Mouse (Mus musculus): ENCODE data around the gene Zfp57. TPM values are rescaled to one million over a fixed set of nuclear protein-coding genes. Genes with fewer than 3 reads are reported as not detected.

Zfp57 gene
- 14.6 and 21.4 TPM in 2 replicates for polyA plus RNA-seq (2015; fragmentation: Nextera tagmentation; extraction: Ambion mirVana)

DNA sequence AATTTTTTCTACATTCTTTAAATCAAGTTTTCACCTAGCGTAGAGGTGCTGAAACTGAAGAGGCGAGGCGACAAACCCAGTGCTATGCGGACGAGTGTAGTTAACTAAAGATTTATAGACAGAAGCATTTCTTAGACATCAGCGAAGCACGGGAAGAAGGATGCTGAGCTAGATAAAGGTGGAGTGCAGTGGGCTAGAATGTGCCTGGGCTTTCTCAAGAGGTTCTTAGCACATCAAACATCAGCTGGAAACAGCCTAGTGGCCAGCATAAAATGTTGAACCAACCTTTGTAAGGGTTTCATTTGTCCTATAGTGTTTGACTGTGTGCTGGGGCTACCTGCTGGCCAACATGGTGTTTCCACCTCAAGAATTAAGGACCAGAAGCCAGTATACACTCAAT is at the start of gene Zfp57:
Gene Zfp57 (plus strand): TSS at position 301 of the 400 bp plus-strand sequence.

DNA sequence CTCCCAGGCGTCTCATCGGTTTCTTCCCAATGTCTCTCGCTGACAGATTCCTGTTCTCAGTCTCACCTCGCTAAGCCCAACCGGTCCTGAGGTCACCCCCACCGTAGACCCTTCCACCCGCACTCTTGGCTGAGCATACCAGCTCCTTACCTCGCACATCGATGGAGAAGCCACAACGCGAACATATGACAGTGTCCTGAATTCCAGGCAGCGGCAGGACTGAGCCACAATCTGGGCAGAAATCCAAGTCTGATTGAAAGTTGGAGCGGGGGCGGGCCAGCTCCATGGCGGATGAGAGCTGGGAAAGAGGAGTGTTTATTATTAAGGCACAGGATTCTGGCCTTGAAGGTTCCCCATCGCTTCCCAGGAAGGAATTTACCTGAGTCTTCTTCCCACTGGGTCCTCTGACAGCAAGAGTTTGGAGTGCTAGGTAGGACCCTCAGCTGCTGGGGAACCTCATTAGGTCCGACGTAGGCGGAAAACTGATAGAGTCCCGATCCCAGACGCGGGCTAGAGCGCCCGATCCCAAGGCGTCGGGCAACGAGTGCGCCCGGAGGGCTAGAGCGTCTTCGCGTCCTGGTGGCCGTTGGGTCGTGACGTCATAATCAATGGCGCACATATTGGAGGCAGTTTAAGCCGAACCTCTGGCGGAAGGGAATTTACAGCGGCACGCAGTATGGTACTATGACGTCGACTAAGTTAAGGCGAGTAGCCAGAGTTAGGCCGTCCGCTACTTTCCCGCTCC is 42.8 kb upstream of the Zfp57 start, which contains the start of the genes Znrd1 and Znrd1as:
Gene Znrd1 (minus strand): TSS at position 561 of the 745 bp plus-strand sequence.
Gene Znrd1as (plus strand): TSS at position 594 of the 745 bp plus-strand sequence.

DNA sequence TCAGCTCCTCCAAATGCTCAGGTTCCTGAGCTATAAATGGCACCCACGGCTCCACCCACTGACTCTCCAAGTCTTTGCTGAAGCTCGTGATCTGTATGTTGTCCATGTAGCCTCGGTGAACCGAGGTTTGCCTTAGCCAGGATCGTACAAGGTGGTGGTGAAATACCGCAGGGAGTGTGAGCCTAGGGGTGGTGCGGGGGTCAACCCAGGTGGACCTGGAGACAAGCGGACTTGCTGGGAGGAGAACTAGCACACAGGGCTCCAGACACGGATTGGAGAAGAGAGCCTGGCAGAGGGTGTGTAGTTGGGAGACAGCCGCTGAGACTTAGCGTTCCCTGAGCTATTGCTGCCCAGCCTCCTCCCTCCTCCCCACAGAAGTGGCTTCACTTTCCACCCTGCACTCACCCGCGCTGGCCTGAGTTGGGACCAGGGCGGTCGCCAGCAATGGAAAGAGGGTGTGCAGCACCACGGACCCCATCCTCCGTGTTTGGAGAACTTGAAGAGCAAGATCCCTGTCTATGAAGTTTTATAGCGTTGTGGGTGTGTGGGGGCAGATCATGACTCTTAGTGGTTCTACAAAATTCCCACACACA is 19.6 kb upstream of the Zfp57 start, which contains the start of gene 2410137M14Rik:
Gene 2410137M14Rik (minus strand): TSS at position 17 of the 593 bp plus-strand sequence.

DNA sequence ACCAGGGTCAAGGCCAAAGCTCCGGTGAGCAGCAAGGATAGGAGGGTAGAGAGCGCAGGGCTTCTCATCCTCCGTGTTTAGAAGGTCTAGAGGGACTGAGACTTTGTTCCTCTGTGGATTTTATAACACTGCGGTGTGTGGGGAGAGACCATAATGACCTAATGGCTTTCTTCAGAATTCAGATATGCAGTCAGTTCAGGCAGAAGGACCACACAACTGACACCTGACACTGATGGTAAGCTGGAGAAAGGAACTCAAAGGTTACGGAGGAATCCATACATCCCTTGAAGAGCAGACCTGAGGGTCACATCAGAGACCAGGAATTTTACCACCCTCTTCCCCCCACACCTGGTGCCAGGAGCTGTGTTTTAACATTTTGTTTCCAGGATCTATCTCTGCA is 11.5 kb upstream of the Zfp57 start, which contains the start of gene H2-M5:
Gene H2-M5 (minus strand): TSS at position 101 of the 400 bp plus-strand sequence.

DNA sequence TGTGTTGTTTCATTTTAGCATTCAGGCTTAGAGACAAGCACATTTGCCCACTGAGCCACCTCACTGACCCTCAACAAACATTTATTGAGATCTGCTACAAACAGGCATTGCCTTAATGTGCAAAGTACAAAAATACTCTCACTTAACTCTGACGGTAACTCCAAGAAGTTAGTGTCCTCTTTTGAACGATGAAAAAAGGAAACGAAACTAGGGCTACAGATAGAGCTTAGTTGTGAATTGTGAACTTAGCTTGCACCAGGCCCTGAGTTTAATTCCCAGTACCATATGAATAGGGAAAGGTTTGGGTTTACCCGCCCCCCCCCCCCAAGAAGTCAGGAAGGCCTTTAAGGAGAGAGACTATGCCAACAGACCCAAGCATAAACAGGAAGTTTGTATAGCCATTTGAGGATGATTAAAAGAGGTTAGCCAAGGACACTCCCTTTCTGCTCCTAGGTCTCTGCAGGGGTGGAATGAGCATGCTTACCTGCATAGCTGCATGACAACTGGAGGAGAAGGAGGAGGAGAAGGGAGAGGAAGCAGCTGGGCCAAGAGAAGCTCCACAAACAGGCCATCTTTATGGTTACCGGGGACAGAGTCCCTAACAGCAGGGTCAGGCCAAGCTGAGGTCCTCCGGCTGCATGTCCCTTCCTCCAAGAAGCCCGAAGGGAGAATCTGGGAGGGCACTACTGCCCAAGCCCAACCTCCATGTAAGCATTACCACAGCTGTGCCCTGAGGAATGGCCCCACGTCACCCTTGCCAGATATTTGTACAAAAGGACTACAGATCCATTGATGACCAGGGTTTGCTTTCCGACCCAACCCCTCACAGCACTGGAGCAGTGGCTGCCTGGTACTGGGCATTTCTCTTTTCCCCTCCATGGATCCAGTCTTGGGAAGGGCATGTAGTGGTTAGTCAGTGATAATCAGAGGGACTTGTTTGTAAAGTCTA is 21.9 kb downstream of the Zfp57 start, which contains the start of gene Mog:
Gene Mog (minus strand): TSS at position 771 of the 949 bp plus-strand sequence.

GRCm38 (mm10) chr17:37045611-37046311 is 44.8 kb downstream of the Zfp57 start, which contains the start of gene Gabbr1:
Gene Gabbr1 (plus strand): TSS chr17:37045966.

Other genes with a start within 250 kb of the Zfp57 start
- not detected in 2 replicates for gene H2-M10.5, start 228.3 kb upstream of the Zfp57 start, polyA plus RNA-seq (2015; fragmentation: Nextera tagmentation; extraction: Ambion mirVana)
- not detected in 2 replicates for gene H2-M10.6, start 189.0 kb upstream of the Zfp57 start, polyA plus RNA-seq (2015; fragmentation: Nextera tagmentation; extraction: Ambion mirVana)
- gene Trim26, start 164.0 kb upstream of the Zfp57 start, polyA plus RNA-seq (2015; fragmentation: Nextera tagmentation; extraction: Ambion mirVana), result 30.2 and 41.1 TPM in 2 replicates
- gene Trim15, start 134.0 kb upstream of the Zfp57 start, polyA plus RNA-seq (2015; fragmentation: Nextera tagmentation; extraction: Ambion mirVana), result 0.09 TPM in 1 of 2 replicates, not detected in the other
- 5.5 and 5.9 TPM in 2 replicates for gene Trim10, start 131.6 kb upstream of the Zfp57 start, polyA plus RNA-seq (2015; fragmentation: Nextera tagmentation; extraction: Ambion mirVana)
- not detected in 2 replicates for gene Trim40, start 111.0 kb upstream of the Zfp57 start, polyA plus RNA-seq (2015; fragmentation: Nextera tagmentation; extraction: Ambion mirVana)
- not detected in 2 replicates for gene Trim31, start 103.0 kb upstream of the Zfp57 start, polyA plus RNA-seq (2015; fragmentation: Nextera tagmentation; extraction: Ambion mirVana)
- 0.44 and 0.91 TPM in 2 replicates for gene Rnf39, start 58.2 kb upstream of the Zfp57 start, polyA plus RNA-seq (2015; fragmentation: Nextera tagmentation; extraction: Ambion mirVana)
- 115 and 189 TPM in 2 replicates for gene Ppp1r11, start 49.4 kb upstream of the Zfp57 start, polyA plus RNA-seq (2015; fragmentation: Nextera tagmentation; extraction: Ambion mirVana)
- gene Znrd1, start 42.6 kb upstream of the Zfp57 start, polyA plus RNA-seq (2015; fragmentation: Nextera tagmentation; extraction: Ambion mirVana), result 64.6 and 73.7 TPM in 2 replicates
- gene Znrd1as, start 42.6 kb upstream of the Zfp57 start, polyA plus RNA-seq (2015; fragmentation: Nextera tagmentation; extraction: Ambion mirVana), result 6.8 and 8.3 TPM in 2 replicates
- not detected in 2 replicates for gene 2410137M14Rik, start 19.9 kb upstream of the Zfp57 start, polyA plus RNA-seq (2015; fragmentation: Nextera tagmentation; extraction: Ambion mirVana)
- gene H2-M5, start 11.6 kb upstream of the Zfp57 start, polyA plus RNA-seq (2015; fragmentation: Nextera tagmentation; extraction: Ambion mirVana), result 0.12 TPM in 1 of 2 replicates, not detected in the other
- gene Mog, start 22.2 kb downstream of the Zfp57 start, polyA plus RNA-seq (2015; fragmentation: Nextera tagmentation; extraction: Ambion mirVana), result 0.06 TPM in 1 of 2 replicates, not detected in the other
- 10.0 and 17.7 TPM in 2 replicates for gene Gabbr1, start 44.8 kb downstream of the Zfp57 start, polyA plus RNA-seq (2015; fragmentation: Nextera tagmentation; extraction: Ambion mirVana)
- gene Olfr90, start 87.3 kb downstream of the Zfp57 start, polyA plus RNA-seq (2015; fragmentation: Nextera tagmentation; extraction: Ambion mirVana), result not detected in 2 replicates
- gene Olfr91, start 97.1 kb downstream of the Zfp57 start, polyA plus RNA-seq (2015; fragmentation: Nextera tagmentation; extraction: Ambion mirVana), result 0.09 TPM in 1 of 2 replicates, not detected in the other
- gene Olfr92, start 118.9 kb downstream of the Zfp57 start, polyA plus RNA-seq (2015; fragmentation: Nextera tagmentation; extraction: Ambion mirVana), result not detected in 2 replicates
- gene Olfr93, start 160.3 kb downstream of the Zfp57 start, polyA plus RNA-seq (2015; fragmentation: Nextera tagmentation; extraction: Ambion mirVana), result not detected in 2 replicates
- gene Ubd, start 192.7 kb downstream of the Zfp57 start, polyA plus RNA-seq (2015; fragmentation: Nextera tagmentation; extraction: Ambion mirVana), result 0.25 TPM in 1 of 2 replicates, not detected in the other
- not detected in 2 replicates for gene Olfr94, start 199.8 kb downstream of the Zfp57 start, polyA plus RNA-seq (2015; fragmentation: Nextera tagmentation; extraction: Ambion mirVana)
- not detected in 2 replicates for gene Olfr95, start 212.0 kb downstream of the Zfp57 start, polyA plus RNA-seq (2015; fragmentation: Nextera tagmentation; extraction: Ambion mirVana)
- gene Olfr96, start 219.0 kb downstream of the Zfp57 start, polyA plus RNA-seq (2015; fragmentation: Nextera tagmentation; extraction: Ambion mirVana), result not detected in 2 replicates
- gene Olfr97, start 236.2 kb downstream of the Zfp57 start, polyA plus RNA-seq (2015; fragmentation: Nextera tagmentation; extraction: Ambion mirVana), result not detected in 2 replicates

All from adrenal gland, postnatal 0 days (tissue).